Comparison of ENCODE assay signal across 8 mouse cellular contexts in the genomic region with DNA sequence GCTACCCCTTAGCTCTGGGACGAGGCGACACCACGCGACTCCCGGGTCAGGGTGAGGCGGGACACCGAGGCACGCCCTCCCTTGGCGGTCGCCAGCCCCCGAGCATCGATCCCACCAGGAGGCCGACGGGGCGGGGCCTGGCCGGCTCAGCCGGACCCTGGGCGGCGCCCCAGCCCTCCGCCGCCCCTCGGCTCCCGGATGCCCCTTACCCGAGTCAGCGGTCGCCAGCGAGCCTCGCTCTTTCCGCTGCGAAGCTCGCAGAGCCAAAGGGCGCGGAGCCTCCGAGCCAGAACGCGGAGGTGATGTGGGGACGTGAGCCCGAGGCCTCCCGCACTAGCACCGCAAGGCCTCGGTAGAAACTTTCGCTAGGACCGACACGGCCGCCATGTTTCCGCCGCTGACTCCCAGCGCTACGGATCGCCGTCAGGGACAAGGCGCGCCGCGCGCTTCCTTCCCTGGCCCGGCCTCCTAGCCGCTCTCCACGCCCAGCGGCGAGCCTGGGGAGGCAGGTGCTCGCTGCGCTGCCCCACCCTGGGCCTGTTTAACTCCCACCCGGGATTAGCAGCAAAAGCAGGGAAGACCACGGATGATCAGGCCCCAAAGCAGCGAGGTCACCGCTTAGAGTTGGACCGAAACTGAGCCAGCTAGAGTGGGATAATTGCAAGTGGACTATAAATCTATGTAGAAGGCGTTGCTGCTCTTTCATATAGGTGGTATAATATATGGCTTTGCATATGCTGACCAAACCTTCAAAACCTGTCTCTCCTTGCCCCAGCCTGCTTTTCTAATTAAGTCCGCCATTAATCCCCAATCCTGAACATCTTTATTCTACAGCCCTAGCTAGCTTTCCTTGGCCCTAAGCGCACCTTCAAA. TPM values are rescaled to one million over a fixed set of nuclear protein-coding genes. Genes with fewer than 3 reads are reported as not detected.
DNase-seq lines count a peak whose midpoint lies in the region; ATAC-seq lines count a peak whose summit lies in the region.

A gene (minus strand): TSS at position 480 of the 873 bp plus-strand sequence.

- H3K4me1 ChIP-seq in forebrain, embryonic 10.5 days, result peaks cover 17% of the 10 kb centered on the region
- peaks cover 0 to 19% of the 10 kb centered on the region in 2 experiments; a peak in 3 of 4 replicates for H3K4me1 ChIP-seq in heart, embryonic 14.5 days (ENCODE audit: control insufficient read depth in 2 of 2, insufficient read depth in 2 of 2, low read length in 2 of 2)
- peaks cover 32% of the 10 kb centered on the region for H3K4me1 ChIP-seq in liver, embryonic 13.5 days (replicated peaks)
- peaks cover 7% of the 10 kb centered on the region; the same call in 1 of the 2 replicates for H3K4me1 ChIP-seq in stomach, embryonic 14.5 days (ENCODE audit: control insufficient read depth, insufficient read depth, low read length)

- H3K27me3 ChIP-seq in forebrain, embryonic 10.5 days (ENCODE audit: poor library complexity, severe bottlenecking), result no peaks in the 10 kb centered on the region
- no peaks in the 10 kb centered on the region for H3K27me3 ChIP-seq in heart, embryonic 14.5 days (ENCODE audit: control insufficient read depth, insufficient read depth, low read length)
- no peaks in the 10 kb centered on the region for H3K27me3 ChIP-seq in liver, embryonic 13.5 days
- H3K27me3 ChIP-seq in stomach, embryonic 14.5 days (ENCODE audit: control insufficient read depth, insufficient read depth, low read length), result no peaks in the 10 kb centered on the region

- peak within 1 kb of the TSS; percentile 85 for H3K9ac ChIP-seq in heart, embryonic 14.5 days (ENCODE audit: low read length)
- peak within 1 kb of the TSS; percentile 91 for H3K9ac ChIP-seq in liver, embryonic 13.5 days
- peak within 1 kb of the TSS; percentile 47 for H3K9ac ChIP-seq in stomach, embryonic 14.5 days (replicated peaks; ENCODE audit: low read depth, low read length)

- peak; percentile 95 for ATAC-seq in heart, embryonic 14.5 days (ENCODE audit: insufficient number of reproducible peaks, insufficient read depth, low FRiP score, low read depth)
- ATAC-seq in liver, embryonic 13.5 days (ENCODE audit: low read depth), result peak; percentile 97
- peak; percentile 96 for ATAC-seq in stomach, embryonic 14.5 days (ENCODE audit: insufficient number of reproducible peaks, insufficient read depth, low FRiP score, low read depth)

- H3K4me3 ChIP-seq in forebrain, embryonic 10.5 days, result peak within 1 kb of the TSS; percentile 80
- H3K4me3 ChIP-seq in heart, embryonic 14.5 days (ENCODE audit: control insufficient read depth in 1 of 2, insufficient read depth in 1 of 2, low read depth in 1 of 2, low read length in 2 of 2), result peak within 1 kb of the TSS; percentile 76 to 85
- peak within 1 kb of the TSS; percentile 77 for H3K4me3 ChIP-seq in liver, embryonic 13.5 days (replicated peaks)
- peak within 1 kb of the TSS; percentile 62 for H3K4me3 ChIP-seq in stomach, embryonic 14.5 days (ENCODE audit: low read depth, low read length)

- peak; percentile 81 to 89 for DNase-seq in CD8-positive naive resting alpha-beta T cell, adult 2 months (ENCODE audit: low read depth in 2 of 2, low spot score in 2 of 2)
- DNase-seq in c-Kit-positive CD71-negative TER-119-negative erythroid progenitor cells, embryonic 14.5 days (ENCODE audit: low read depth), result peak; percentile 75
- peak; percentile 90 for DNase-seq in forebrain, embryonic 10.5 days (ENCODE audit: extremely low spot score, low spot score)
- DNase-seq in kidney, postnatal 14 days, result peak; percentile 96
- peak; percentile 85 for DNase-seq in liver, embryonic 13.5 days
- DNase-seq in natural killer cell, adult 2 months (ENCODE audit: low spot score in 2 of 2), result peak; percentile 80 to 86

- peak within 1 kb of the TSS; percentile 99 for H3K27ac ChIP-seq in forebrain, embryonic 10.5 days
- peak within 1 kb of the TSS; percentile 95 to 97 for H3K27ac ChIP-seq in heart, embryonic 14.5 days (replicated peaks in 1 of 2; ENCODE audit: control insufficient read depth in 1 of 2, insufficient read depth in 1 of 2, low read depth in 2 of 2, low read length in 2 of 2)
- peak within 1 kb of the TSS; percentile 87 for H3K27ac ChIP-seq in liver, embryonic 13.5 days
- peak within 1 kb of the TSS; percentile 89 for H3K27ac ChIP-seq in stomach, embryonic 14.5 days (ENCODE audit: low read length)

- peak within 1 kb of the TSS; percentile 75 for H3K4me2 ChIP-seq in heart, embryonic 14.5 days (ENCODE audit: low read length)
- peak within 1 kb of the TSS; percentile 78 for H3K4me2 ChIP-seq in liver, embryonic 13.5 days
- peak within 1 kb of the TSS; percentile 59 for H3K4me2 ChIP-seq in stomach, embryonic 14.5 days (replicated peaks; ENCODE audit: low read depth, low read length)

- no peaks in the 10 kb centered on the region for H3K9me3 ChIP-seq in forebrain, embryonic 10.5 days
- no peaks in the 10 kb centered on the region for H3K9me3 ChIP-seq in heart, embryonic 14.5 days (ENCODE audit: control insufficient read depth, low read length)
- H3K9me3 ChIP-seq in liver, embryonic 13.5 days (replicated peaks), result no peaks in the 10 kb centered on the region
- no peaks in the 10 kb centered on the region for H3K9me3 ChIP-seq in stomach, embryonic 14.5 days (ENCODE audit: control insufficient read depth, low read depth, low read length)

- WGBS in forebrain, embryonic 10.5 days, result 2% methylated on average over 71 of the region's 71 CpGs
- WGBS in heart, embryonic 14.5 days, result 2% methylated on average over 71 of the region's 71 CpGs
- WGBS in liver, embryonic 13.5 days (ENCODE audit: insufficient replicate concordance), result 3% methylated on average over 71 of the region's 71 CpGs
- WGBS in stomach, embryonic 14.5 days, result 2% methylated on average over 71 of the region's 71 CpGs

- peaks cover 5% of the 10 kb centered on the region for H3K36me3 ChIP-seq in forebrain, embryonic 10.5 days (replicated peaks)
- peaks cover 5% of the 10 kb centered on the region for H3K36me3 ChIP-seq in heart, embryonic 14.5 days (ENCODE audit: control insufficient read depth, insufficient read depth, low read length)
- peaks cover 4% of the 10 kb centered on the region; the same call in 1 of the 2 replicates for H3K36me3 ChIP-seq in liver, embryonic 13.5 days
- H3K36me3 ChIP-seq in stomach, embryonic 14.5 days (ENCODE audit: control insufficient read depth, insufficient read depth, low read length), result peaks cover 4% of the 10 kb centered on the region; the same call in 1 of the 2 replicates

RNA-seq across cellular contexts. Expression of the gene that starts here (rescaled TPM):
- polyA plus RNA-seq in forebrain, embryonic 10.5 days (2016; fragmentation: Nextera tagmentation; extraction: Ambion mirVana), result 28.8 and 30.8 TPM in 2 replicates
- polyA plus RNA-seq in heart, embryonic 14.5 days (2014; fragmentation: Nextera tagmentation; extraction: Ambion mirVana), result 37.4 and 40.1 TPM in 2 replicates
- polyA plus RNA-seq in liver, embryonic 13.5 days (2015; fragmentation: Nextera tagmentation; extraction: Ambion mirVana), result 13.6 and 17.1 TPM in 2 replicates
- 42.0 and 42.1 TPM in 2 replicates for polyA plus RNA-seq in stomach, embryonic 14.5 days (2014; fragmentation: Nextera tagmentation; extraction: Ambion mirVana)

Comparison
In these comparisons a context has a peak if more than half of its experiments do, and no peak if none do; other contexts are left out.
1. Peak in every context shown above with its lines: DNase-seq, ATAC-seq, H3K4me3 ChIP-seq and H3K27ac ChIP-seq.